Mouse (Mus musculus): ENCODE measurements around the gene Zfp672.

The Zfp672 gene

GRCm38 (mm10) chr11:58346745-58347144 lies 16.6 kb upstream of the Zfp672 start:
- ChIA-PET CTCF (no interaction called here), POLR2A (interaction anchor here in 2 of 4 experiments (1.1 to 2.2 kb wide), 2 partner anchors 16 to 17 kb away, joined by 6 to 9 read pairs; partner anchors contain the start of genes Sh3bp5l (in 2 of the 2) and Zfp672 (in 2 of the 2))

DNA sequence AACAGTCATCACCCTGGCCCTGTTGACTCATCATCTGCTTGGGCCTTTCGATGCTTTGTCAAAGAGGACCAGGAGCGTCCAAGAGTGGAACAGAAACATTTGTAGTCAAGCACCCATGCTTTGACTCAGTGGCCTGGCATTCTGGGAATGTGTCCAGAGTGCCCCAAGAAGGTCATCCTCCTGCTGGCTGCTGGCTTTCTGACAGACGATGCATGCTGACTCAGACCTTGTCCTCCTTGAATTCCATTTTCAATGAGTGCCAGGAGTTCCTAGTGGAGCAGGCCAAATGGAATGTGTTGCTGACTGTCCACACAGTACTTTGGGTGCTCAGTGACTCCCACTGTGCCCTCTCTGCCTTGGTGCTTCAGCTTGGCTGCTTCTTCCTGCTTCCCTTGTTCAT lies 4.6 kb upstream of the Zfp672 start:
- CTCF ChIA-PET: interaction anchor here in 1 of 4 experiments (0.6 kb wide), 1 partner anchor 33 kb away, joined by 4 read pairs; no protein-coding TSS in a partner anchor

GRCm38 (mm10) chr11:58331546-58331945 lies 1.4 kb upstream of the Zfp672 start:
- ChIA-PET CTCF (interaction anchor here in 2 of 4 experiments (1.0 to 1.2 kb wide), 3 partner anchors 21 to 24 kb away, joined by 3 read pairs; no protein-coding TSS in a partner anchor), POLR2A (interaction anchor here in 3 of 4 experiments (0.5 to 3.4 kb wide), 14 partner anchors 9 to 646 kb away, joined by 3 to 39 read pairs (median 6); partner anchors contain the start of genes Trim11 (in 1 of the 3), Zfp39 (in 1 of the 3) and Zfp692 (in 1 of the 3))

More for the DNA sequence above, 4.6 kb upstream of the Zfp672 start:
- POLR2A ChIA-PET: interaction anchor here in 2 of 4 experiments (0.7 to 1.3 kb wide), 2 partner anchors 16 to 48 kb away, joined by 3 to 4 read pairs; no protein-coding TSS in a partner anchor

GRCm38 (mm10) chr11:58331149-58331495 lies 983 bp upstream of the Zfp672 start:
- ChIA-PET CTCF (interaction anchor here in 2 of 4 experiments (1.0 to 1.2 kb wide), 3 partner anchors 21 to 23 kb away, joined by 3 read pairs; no protein-coding TSS in a partner anchor), POLR2A (interaction anchor here in 3 of 4 experiments (1.0 to 3.4 kb wide), 17 partner anchors 9 to 647 kb away, joined by 3 to 39 read pairs (median 9); partner anchors contain the start of genes Zfp692 (in 2 of the 3), Trim11 (in 1 of the 3) and Zfp39 (in 1 of the 3))

DNA sequence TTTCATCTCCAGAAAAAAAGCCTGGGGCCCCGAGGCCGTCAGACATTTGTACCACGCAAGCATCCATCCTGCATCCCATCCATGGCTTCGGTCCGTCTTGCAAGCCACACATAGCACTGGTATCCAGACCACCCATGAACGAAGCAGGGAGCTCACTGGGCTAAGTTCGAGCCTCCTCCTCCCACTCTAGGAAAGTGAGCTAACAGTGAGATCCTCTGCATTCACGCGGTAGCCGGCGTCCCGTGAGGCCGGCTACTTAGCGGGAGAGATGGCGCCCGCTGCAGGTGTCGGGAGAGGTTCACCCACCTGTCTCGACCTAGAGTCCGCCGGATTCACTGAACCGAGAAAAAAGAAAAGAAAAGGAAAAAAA lies 248 bp downstream of the Zfp672 start:
- POLR2A ChIA-PET: interaction anchor here (0.6 to 3.4 kb wide), 54 partner anchors 8 to 1120 kb away, joined by 3 to 39 read pairs (median 4); partner anchors contain the start of genes Zfp692 (in 3 of the 4), Hist3h2a (in 2 of the 4), Trim11 (in 2 of the 4) and Trim17 (in 2 of the 4)

DNA sequence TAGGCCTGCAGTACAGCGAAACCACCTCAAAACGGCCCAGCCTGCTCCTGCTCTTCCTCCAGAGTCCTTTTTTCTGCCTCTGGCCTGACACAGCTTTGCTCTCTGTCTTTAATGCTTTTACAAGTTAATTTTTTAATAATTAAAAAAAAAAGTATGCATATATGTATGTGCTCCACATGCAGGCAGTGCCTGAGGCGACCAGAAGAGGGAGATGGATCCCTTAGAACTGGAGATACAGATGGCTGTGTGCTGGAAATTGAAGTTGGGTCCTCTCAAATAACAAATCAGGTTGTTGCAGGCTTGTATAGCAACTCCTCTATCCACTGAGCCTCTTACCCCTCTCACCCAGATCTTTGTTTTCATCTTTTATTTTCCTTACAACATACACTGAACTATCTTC lies 3.4 kb downstream of the Zfp672 start:
- ChIA-PET POLR2A (interaction anchor here in 1 of 4 experiments (1.3 to 1.5 kb wide), 2 partner anchors 11 to 19 kb away, joined by 3 to 4 read pairs; no protein-coding TSS in a partner anchor), CTCF (no interaction called here)

More for the DNA sequence above, 248 bp downstream of the Zfp672 start:
- CTCF ChIA-PET: interaction anchor here (0.6 to 1.6 kb wide), 13 partner anchors 12 to 891 kb away, joined by 3 to 8 read pairs (median 4); no protein-coding TSS in a partner anchor

DNA sequence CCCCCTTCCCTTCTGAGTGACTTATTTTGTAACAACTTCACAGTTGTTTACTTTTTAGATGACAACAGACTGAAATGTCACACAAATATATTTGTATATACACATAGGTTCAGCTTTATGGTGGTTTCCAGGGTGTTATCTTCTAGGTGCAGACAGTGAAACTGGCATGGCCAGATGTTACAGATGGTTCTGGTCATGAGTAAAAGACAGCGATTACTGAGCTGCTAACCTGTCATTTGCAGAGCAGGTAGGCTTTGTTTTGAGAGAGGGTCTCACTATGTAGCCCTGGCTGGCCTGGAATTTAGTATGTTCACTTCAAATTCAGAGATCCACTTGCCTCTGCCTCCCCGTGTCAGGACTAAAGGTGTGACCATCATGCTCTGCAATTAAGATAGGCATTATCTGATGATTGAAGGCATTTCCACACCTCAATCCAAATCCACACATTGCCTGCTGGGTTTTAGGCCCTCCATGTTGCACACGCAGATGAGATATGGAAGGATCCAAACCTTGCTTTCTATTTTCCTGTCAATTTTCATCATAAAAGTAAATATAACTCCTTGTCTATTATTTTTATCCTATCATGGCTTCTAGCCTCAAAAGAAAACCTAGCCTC lies 5.4 kb downstream of the Zfp672 start:
- ChIA-PET POLR2A (interaction anchor here in 2 of 4 experiments (0.8 to 2.5 kb wide), 7 partner anchors 9 to 23 kb away, joined by 3 to 11 read pairs (median 7); partner anchors contain the start of gene Zfp692 (in 2 of the 2)), CTCF (interaction anchor here in 1 of 4 experiments (1.2 to 1.5 kb wide), 3 partner anchors 17 to 859 kb away, joined by 3 to 7 read pairs (median 7); no protein-coding TSS in a partner anchor)

- POLR2A ChIA-PET: interaction anchor here in 2 of 4 experiments (0.8 to 2.5 kb wide), 11 partner anchors 8 to 219 kb away, joined by 3 to 11 read pairs (median 5); partner anchors contain the start of genes Zfp692 (in 2 of the 2), Cnot8 (in 1 of the 2) and Mrpl22 (in 1 of the 2)
- CTCF ChIA-PET: interaction anchor here in 2 of 4 experiments (0.8 to 1.5 kb wide), 5 partner anchors 16 to 860 kb away, joined by 3 to 7 read pairs (median 5); no protein-coding TSS in a partner anchor
These were observed 6.4 kb downstream of the Zfp672 start for GRCm38 (mm10) chr11:58323570-58324340.

GRCm38 (mm10) chr11:58322824-58323569 lies 7.1 kb downstream of the Zfp672 start:
- ChIA-PET CTCF (interaction anchor here in 2 of 4 experiments (0.8 to 1.5 kb wide), 5 partner anchors 15 to 861 kb away, joined by 3 to 7 read pairs (median 5); no protein-coding TSS in a partner anchor), POLR2A (interaction anchor here in 2 of 4 experiments (1.0 to 3.6 kb wide), 13 partner anchors 7 to 218 kb away, joined by 3 to 11 read pairs (median 6); partner anchors contain the start of genes Sh3bp5l (in 2 of the 2), Zfp692 (in 2 of the 2), Cnot8 (in 1 of the 2) and Mrpl22 (in 1 of the 2))

GRCm38 (mm10) chr11:58316768-58317390 lies 13.3 kb downstream of the Zfp672 start:
- CTCF ChIA-PET: interaction anchor here in 3 of 4 experiments (1.0 to 2.1 kb wide), 5 partner anchors 9 to 138 kb away, joined by 3 to 12 read pairs (median 9); partner anchors contain the start of gene Zfp692 (in 1 of the 3)
- POLR2A ChIA-PET: interaction anchor here in 3 of 4 experiments (0.8 to 3.8 kb wide), 11 partner anchors 9 to 506 kb away, joined by 3 to 33 read pairs (median 7); partner anchors contain the start of genes Zfp672 (in 3 of the 3), Sh3bp5l (in 2 of the 3) and Zfp692 (in 2 of the 3)

DNA sequence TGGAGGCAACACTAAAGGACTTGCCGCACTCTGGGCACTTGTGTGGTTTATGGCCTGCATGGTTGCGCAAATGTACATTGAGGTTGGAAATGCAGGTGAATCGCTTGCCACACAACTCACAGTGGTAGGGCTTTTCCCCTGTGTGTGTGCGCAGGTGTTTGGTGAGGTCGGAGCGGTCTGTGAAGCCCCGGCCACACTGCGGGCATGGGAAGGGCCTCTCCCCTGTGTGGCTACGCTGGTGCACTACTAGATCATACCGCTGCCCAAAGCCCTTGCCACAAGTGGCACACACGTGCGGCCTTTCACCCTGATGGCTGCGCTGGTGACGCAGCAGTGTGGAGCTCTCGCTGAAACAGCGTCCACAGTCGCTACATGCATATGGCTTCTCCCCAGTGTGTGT lies 13.8 kb downstream of the Zfp672 start:
- ChIA-PET CTCF (interaction anchor here in 3 of 4 experiments (1.0 to 2.1 kb wide), 5 partner anchors 9 to 137 kb away, joined by 3 to 12 read pairs (median 9); partner anchors contain the start of gene Zfp692 (in 1 of the 3)), POLR2A (interaction anchor here in 3 of 4 experiments (0.8 to 3.8 kb wide), 13 partner anchors 8 to 505 kb away, joined by 3 to 33 read pairs (median 7); partner anchors contain the start of genes Zfp672 (in 3 of the 3), Sh3bp5l (in 2 of the 3) and Zfp692 (in 2 of the 3))

GRCm38 (mm10) chr11:58315536-58316168 lies 14.5 kb downstream of the Zfp672 start:
- POLR2A ChIA-PET: interaction anchor here in 3 of 4 experiments (0.6 to 3.8 kb wide), 14 partner anchors 8 to 29 kb away, joined by 3 to 33 read pairs (median 6); partner anchors contain the start of genes Sh3bp5l (in 3 of the 3), Zfp672 (in 3 of the 3) and Zfp692 (in 2 of the 3)
- CTCF ChIA-PET: interaction anchor here in 3 of 4 experiments (0.6 to 2.1 kb wide), 4 partner anchors 8 to 37 kb away, joined by 3 to 12 read pairs (median 6); no protein-coding TSS in a partner anchor

DNA sequence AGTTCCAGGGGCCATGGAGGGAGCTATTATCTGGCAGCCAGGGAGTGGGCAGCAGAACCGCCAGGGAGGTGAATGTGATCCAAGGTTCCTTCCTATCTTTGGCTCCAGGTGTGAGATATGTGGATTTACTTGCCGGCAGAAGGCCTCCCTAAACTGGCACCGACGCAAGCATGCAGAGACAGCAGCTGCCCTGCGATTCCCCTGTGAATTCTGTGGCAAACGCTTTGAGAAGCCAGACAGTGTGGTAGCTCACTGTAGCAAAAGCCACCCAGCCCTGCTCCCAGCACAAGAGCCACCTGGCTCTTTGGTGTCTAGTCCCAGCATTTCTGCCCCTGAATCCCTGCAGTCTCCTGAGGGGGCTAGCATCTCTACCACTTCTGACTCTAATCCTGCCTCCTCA lies 16.1 kb downstream of the Zfp672 start:
- POLR2A ChIA-PET: no interaction called here
- CTCF ChIA-PET: no interaction called here

DNA sequence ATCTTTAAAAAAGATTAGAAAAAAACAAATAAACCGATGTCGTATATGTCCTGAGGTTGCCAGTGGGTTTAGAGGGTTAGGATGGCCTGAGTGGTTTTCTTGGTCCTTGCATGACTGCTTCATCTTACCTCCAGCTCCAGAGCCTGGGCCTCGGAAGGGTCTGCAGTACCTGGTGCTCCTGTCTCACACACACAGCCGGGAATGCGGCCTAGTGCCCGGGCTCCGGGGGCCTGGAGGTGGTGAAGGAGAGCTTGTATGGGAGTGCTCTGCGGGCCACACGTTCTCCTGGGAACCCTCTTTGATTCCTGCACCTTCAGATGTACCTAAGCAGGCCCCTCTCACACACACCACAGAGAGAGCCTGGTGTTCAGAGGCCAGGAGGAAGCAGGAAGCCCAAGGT lies 21.5 kb downstream of the Zfp672 start:
- ChIA-PET POLR2A (interaction anchor here in 3 of 4 experiments (0.6 to 3.2 kb wide), 10 partner anchors 8 to 31 kb away, joined by 3 to 34 read pairs (median 8); partner anchors contain the start of genes Sh3bp5l (in 3 of the 3) and Zfp672 (in 3 of the 3)), CTCF (interaction anchor here in 2 of 4 experiments (1.3 to 2.6 kb wide), 3 partner anchors 8 to 69 kb away, joined by 5 to 11 read pairs (median 11); partner anchors contain the start of genes Sh3bp5l (in 1 of the 2) and Zfp672 (in 1 of the 2))

DNA sequence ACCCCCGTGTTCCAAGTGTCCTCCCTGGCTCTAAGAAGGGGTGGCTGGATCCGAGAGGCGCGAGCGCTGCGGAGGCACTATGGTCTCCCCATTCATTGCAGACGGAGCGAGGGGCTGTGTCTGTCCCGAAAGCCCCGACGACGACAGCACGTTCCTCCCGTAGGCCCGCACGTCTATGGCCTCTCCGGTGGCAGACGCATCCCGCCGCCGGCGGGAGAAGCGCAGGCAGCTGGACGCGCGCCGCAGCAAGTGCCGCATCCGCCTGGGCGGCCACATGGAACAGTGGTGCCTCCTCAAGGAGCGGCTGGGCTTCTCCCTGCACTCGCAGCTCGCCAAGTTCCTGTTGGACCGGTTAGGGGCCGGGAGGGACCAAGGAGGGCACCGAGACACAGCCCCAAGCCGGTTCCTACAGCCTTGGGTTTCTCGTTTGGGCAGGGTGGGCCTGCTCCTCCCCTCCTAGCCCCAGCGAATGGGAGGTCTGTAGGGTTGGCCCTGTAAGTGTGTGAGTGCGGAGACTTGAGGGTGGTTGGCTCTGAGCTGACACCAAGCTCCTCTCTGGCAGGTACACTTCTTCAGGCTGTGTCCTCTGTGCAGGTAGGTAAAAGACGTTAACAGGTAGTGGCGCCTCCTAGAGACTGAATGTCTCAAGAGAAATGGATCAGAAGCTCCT lies 22.6 kb downstream of the Zfp672 start:
- ChIA-PET CTCF (interaction anchor here in 3 of 4 experiments (0.5 to 2.6 kb wide), 13 partner anchors 9 to 210 kb away, joined by 3 to 11 read pairs (median 3); partner anchors contain the start of genes Sh3bp5l (in 1 of the 3) and Zfp672 (in 1 of the 3)), POLR2A (interaction anchor here (0.8 to 3.2 kb wide), 21 partner anchors 9 to 518 kb away, joined by 3 to 34 read pairs (median 5); partner anchors contain the start of genes Sh3bp5l (in 4 of the 4), Zfp672 (in 4 of the 4) and Cnot8 (in 2 of the 4))

All from embryonic stem cell, embryonic (primary cell).